13 mouse cellular contexts compared by ENCODE assay signal in genomic region chr14:79200892-79201285, GRCm38 (mm10). TPM values are rescaled to one million over a fixed set of nuclear protein-coding genes. Genes with fewer than 3 reads are reported as not detected.
DNase-seq lines count a peak whose midpoint lies in the region; ATAC-seq lines count a peak whose summit lies in the region.
"Had no signal": no experiment of that assay in that cellular context is flagged by ENCODE, and none has a peak within 500 bp of the region (broad histone marks: within the 10 kb centered on the region; RNA-seq: fewer than 3 reads in every experiment).

No protein-coding gene starts in this region.

- H3K9ac ChIP-seq in limb, embryonic 13.5 days: no peak overlapping the region
- no peak overlapping the region for H3K9ac ChIP-seq in kidney, embryonic 15.5 days
- H3K9ac ChIP-seq: stomach, embryonic 15.5 days had no signal

- H3K4me2 ChIP-seq in limb, embryonic 13.5 days (replicated peaks): no peak overlapping the region
- H3K4me2 ChIP-seq in kidney, embryonic 15.5 days: no peak overlapping the region
- H3K4me2 ChIP-seq: stomach, embryonic 15.5 days had no signal

- H3K36me3 ChIP-seq in limb, embryonic 13.5 days: 0 out of 2 replicates have a peak, but pooled peaks cover 5% of the 10 kb centered on the region
- no peaks in the 10 kb centered on the region for H3K36me3 ChIP-seq in kidney, embryonic 15.5 days
- H3K36me3 ChIP-seq: stomach, embryonic 15.5 days had no signal

- 91% methylated on average over 9 of the region's 9 CpGs for WGBS in limb, embryonic 13.5 days
- 92% methylated on average over 9 of the region's 9 CpGs for WGBS in kidney, embryonic 15.5 days

- ATAC-seq in limb, embryonic 13.5 days (ENCODE audit: low FRiP score, low read depth): no peak
- ATAC-seq in kidney, embryonic 15.5 days (replicated peaks; ENCODE audit: low FRiP score): no peak

- H3K4me1 ChIP-seq in limb, embryonic 13.5 days: peaks cover 62% of the 10 kb centered on the region
- peaks cover 20% of the 10 kb centered on the region for H3K4me1 ChIP-seq in kidney, embryonic 15.5 days
- H3K4me1 ChIP-seq: stomach, embryonic 15.5 days had no signal

- H3K27me3 ChIP-seq in limb, embryonic 13.5 days: no peaks in the 10 kb centered on the region
- H3K27me3 ChIP-seq in kidney, embryonic 15.5 days: no peaks in the 10 kb centered on the region
- H3K27me3 ChIP-seq: stomach, embryonic 15.5 days had no signal

- peak; percentile 87 for DNase-seq in heart, adult 11 months
- DNase-seq in heart, adult 18-20 months: no peak
- DNase-seq in testis, postnatal 10 days (ENCODE audit: low spot score): peak; percentile 20
- no peak for DNase-seq in testis, postnatal 14 days (ENCODE audit: low spot score)
- DNase-seq in spleen, postnatal 36 days (ENCODE audit: low spot score in 2 of 2): no peak
- DNase-seq in spleen, postnatal 14 days (ENCODE audit: low spot score in 2 of 2): no peak
- DNase-seq: kidney, postnatal 4 days; lung, postnatal 4 days had no signal

- peak overlapping the region; percentile 81 for H3K27ac ChIP-seq in limb, embryonic 13.5 days
- no peak overlapping the region for H3K27ac ChIP-seq in kidney, embryonic 15.5 days
- H3K27ac ChIP-seq: stomach, embryonic 15.5 days had no signal

- H3K4me3 ChIP-seq in limb, embryonic 13.5 days: no peak overlapping the region
- no peak overlapping the region for H3K4me3 ChIP-seq in kidney, embryonic 15.5 days (replicated peaks)
- H3K4me3 ChIP-seq: stomach, embryonic 15.5 days had no signal

- H3K9me3 ChIP-seq in limb, embryonic 13.5 days: no peaks in the 10 kb centered on the region
- no peaks in the 10 kb centered on the region for H3K9me3 ChIP-seq in kidney, embryonic 15.5 days (replicated peaks)
- H3K9me3 ChIP-seq: stomach, embryonic 15.5 days had no signal

RNA-seq across cellular contexts. Expression of gene Zfp957, which starts 46.3 kb away (rescaled TPM):
- total RNA-seq in heart, adult 18-20 months (2021): not detected
- not detected in 2 replicates for polyA plus RNA-seq in limb, embryonic 13.5 days (2015; fragmentation: Nextera tagmentation; extraction: Ambion mirVana)
- 0.14 TPM in 1 of 2 replicates, not detected in the other for polyA plus RNA-seq in kidney, embryonic 15.5 days (2015; fragmentation: Nextera tagmentation; extraction: Ambion mirVana)
- total RNA-seq: heart, postnatal 14 days; liver, adult 2 months had no signal
- polyA plus RNA-seq: liver, adult 2 months; stomach, embryonic 15.5 days had no signal

Comparison
In these comparisons a context has a peak if more than half of its experiments do, and no peak if none do; other contexts are left out.
1. DNase-seq: peak in heart, adult 11 months (single experiment) and testis, postnatal 10 days (single experiment); none in heart, adult 18-20 months (0 of 2), testis, postnatal 14 days (single experiment), spleen, postnatal 36 days (0 of 2) and spleen, postnatal 14 days (0 of 2).